Mouse (Mus musculus): ENCODE measurements around the gene Rbfox3.

The Rbfox3 gene

GRCm38 (mm10) chr11:118653521-118654318, 257.7 kb downstream of the Rbfox3 start:
- no peak for DNase-seq

GRCm38 (mm10) chr11:118652401-118653240, 258.8 kb downstream of the Rbfox3 start:
- no peak for DNase-seq

GRCm38 (mm10) chr11:118648369-118648768, 263.0 kb downstream of the Rbfox3 start:
- peak; percentile 39 for DNase-seq

- no peak for DNase-seq
These were observed 264.5 kb downstream of the Rbfox3 start for GRCm38 (mm10) chr11:118646864-118647263.

GRCm38 (mm10) chr11:118645158-118645557, 266.2 kb downstream of the Rbfox3 start:
- no peak for DNase-seq

- no peak for DNase-seq
These were observed 270.7 kb downstream of the Rbfox3 start for GRCm38 (mm10) chr11:118640706-118641105.

GRCm38 (mm10) chr11:118637718-118638117, 273.7 kb downstream of the Rbfox3 start:
- no peak for DNase-seq

- DNase-seq = peak; percentile 40
These were observed 276.8 kb downstream of the Rbfox3 start for GRCm38 (mm10) chr11:118634647-118635046.

GRCm38 (mm10) chr11:118629718-118630117, 281.7 kb downstream of the Rbfox3 start:
- no peak for DNase-seq

GRCm38 (mm10) chr11:118627541-118627940, 283.9 kb downstream of the Rbfox3 start:
- DNase-seq = no peak

- no peak for DNase-seq
These were observed 290.5 kb downstream of the Rbfox3 start for GRCm38 (mm10) chr11:118620869-118621268.

- DNase-seq = no peak
These were observed 297.3 kb downstream of the Rbfox3 start for GRCm38 (mm10) chr11:118614126-118614525.

- peak; percentile 38 for DNase-seq
These were observed 301.3 kb downstream of the Rbfox3 start for GRCm38 (mm10) chr11:118610128-118610527.

- no peak for DNase-seq
These were observed 302.0 kb downstream of the Rbfox3 start for GRCm38 (mm10) chr11:118609236-118610000.

GRCm38 (mm10) chr11:118607927-118608326, 303.5 kb downstream of the Rbfox3 start:
- DNase-seq = peak; percentile 17

GRCm38 (mm10) chr11:118605570-118605969, 305.8 kb downstream of the Rbfox3 start:
- no peak for DNase-seq

GRCm38 (mm10) chr11:118604206-118604605, 307.2 kb downstream of the Rbfox3 start:
- DNase-seq = no peak

GRCm38 (mm10) chr11:118603126-118603525, 308.3 kb downstream of the Rbfox3 start:
- DNase-seq = peak; percentile 60

- peak; percentile 37 for DNase-seq
These were observed 309.9 kb downstream of the Rbfox3 start for GRCm38 (mm10) chr11:118601484-118601883.

GRCm38 (mm10) chr11:118600168-118600567, 311.2 kb downstream of the Rbfox3 start:
- peak; percentile 32 for DNase-seq

- no peak for DNase-seq
These were observed 312.7 kb downstream of the Rbfox3 start for GRCm38 (mm10) chr11:118598726-118599125.

- DNase-seq = peak; percentile 88
These were observed 326.6 kb downstream of the Rbfox3 start for GRCm38 (mm10) chr11:118584826-118585225.

GRCm38 (mm10) chr11:118583989-118584388, 327.4 kb downstream of the Rbfox3 start:
- no peak for DNase-seq
